Mouse (Mus musculus) kidney, postnatal 0 days (tissue): ENCODE measurements around the gene Gm45902. TPM values are rescaled to one million over a fixed set of nuclear protein-coding genes. Genes with fewer than 3 reads are reported as not detected.

Experiments used
- ATAC-seq: fragments of 200-750 bp; cut with Nextera tagmentation; replicated peaks from 2 replicates; pipeline ENCODE4 v1.8.0; 2017; ENCODE audit warnings: low read depth, moderate number of reproducible peaks, moderate TSS enrichment, moderate library complexity; ENCODE audit not compliant: low FRiP score
- DNase-seq: peaks from one replicate; pipeline ENCODE4 v3.0.0-alpha.2; 2016; ENCODE audit warnings: low spot score
- H3K27ac ChIP-seq: fragments of 300-500 bp; sonication (generic); 2 replicates; pipeline ENCODE4 v1.5.1; 2014; ENCODE audit warnings: mild to moderate bottlenecking
- H3K27me3 ChIP-seq: fragments of 300-500 bp; sonication (generic); 2 replicates; pipeline ENCODE4 v1.6.1; 2014; ENCODE audit warnings: low read length, mixed read lengths; ENCODE audit not compliant: insufficient read depth
- H3K36me3 ChIP-seq: fragments of 300-500 bp; sonication (generic); 2 replicates; pipeline ENCODE4 v1.6.1; 2014; ENCODE audit warnings: low read length, mixed read lengths; ENCODE audit not compliant: insufficient read depth
- H3K4me1 ChIP-seq: fragments of 300-500 bp; sonication (generic); replicated peaks from 2 replicates; pipeline ENCODE4 v1.6.1; 2014; ENCODE audit warnings: antibody characterized with exemption, low read length, mixed read lengths; ENCODE audit not compliant: insufficient read depth
- H3K4me2 ChIP-seq: fragments of 300-500 bp; sonication (generic); 2 replicates; pipeline ENCODE4 v1.6.1; 2014; ENCODE audit warnings: mild to moderate bottlenecking, low read length, moderate library complexity, mixed read lengths
- H3K4me3 ChIP-seq: fragments of 300-500 bp; sonication (generic); replicated peaks from 2 replicates; pipeline ENCODE4 v1.5.1; 2014; ENCODE audit warnings: low read depth, low read length
- H3K9ac ChIP-seq: fragments of 300-500 bp; sonication (generic); 2 replicates; pipeline ENCODE4 v1.6.1; 2014; ENCODE audit warnings: low read depth, low read length
- H3K9me3 ChIP-seq: fragments of 300-500 bp; sonication (generic); replicated peaks from 2 replicates; pipeline ENCODE4 v1.6.1; 2016; ENCODE audit warnings: low read length, inconsistent platforms, mixed read lengths
- CTCF ChIP-seq: IDR thresholded peaks from 2 replicates; pipeline ENCODE4 v1.5.1; 2016; ENCODE audit warnings: antibody characterized with exemption, low read depth, mild to moderate bottlenecking, moderate library complexity
- WGBS: fragments of 180-500 bp; shearing (Covaris S2); extraction: QIAGEN DNeasy Blood & Tissue Kit; methylation state at CpG from one replicate; pipeline ENCODE4 v1.1.7; 2014; 5-methylcytosine and 5-hydroxymethylcytosine counted together
- polyA plus RNA-seq: library from polyadenylated mRNA; unstranded; fragments of >200 nt; fragmentation: Nextera tagmentation; extraction: Ambion mirVana; gene quantifications from 2 replicates; pipeline ENCODE4 v1.2.1, GENCODE M21; 2015

Gm45902 gene
- polyA plus RNA-seq = 2.6 and 2.8 TPM in 2 replicates

DNA sequence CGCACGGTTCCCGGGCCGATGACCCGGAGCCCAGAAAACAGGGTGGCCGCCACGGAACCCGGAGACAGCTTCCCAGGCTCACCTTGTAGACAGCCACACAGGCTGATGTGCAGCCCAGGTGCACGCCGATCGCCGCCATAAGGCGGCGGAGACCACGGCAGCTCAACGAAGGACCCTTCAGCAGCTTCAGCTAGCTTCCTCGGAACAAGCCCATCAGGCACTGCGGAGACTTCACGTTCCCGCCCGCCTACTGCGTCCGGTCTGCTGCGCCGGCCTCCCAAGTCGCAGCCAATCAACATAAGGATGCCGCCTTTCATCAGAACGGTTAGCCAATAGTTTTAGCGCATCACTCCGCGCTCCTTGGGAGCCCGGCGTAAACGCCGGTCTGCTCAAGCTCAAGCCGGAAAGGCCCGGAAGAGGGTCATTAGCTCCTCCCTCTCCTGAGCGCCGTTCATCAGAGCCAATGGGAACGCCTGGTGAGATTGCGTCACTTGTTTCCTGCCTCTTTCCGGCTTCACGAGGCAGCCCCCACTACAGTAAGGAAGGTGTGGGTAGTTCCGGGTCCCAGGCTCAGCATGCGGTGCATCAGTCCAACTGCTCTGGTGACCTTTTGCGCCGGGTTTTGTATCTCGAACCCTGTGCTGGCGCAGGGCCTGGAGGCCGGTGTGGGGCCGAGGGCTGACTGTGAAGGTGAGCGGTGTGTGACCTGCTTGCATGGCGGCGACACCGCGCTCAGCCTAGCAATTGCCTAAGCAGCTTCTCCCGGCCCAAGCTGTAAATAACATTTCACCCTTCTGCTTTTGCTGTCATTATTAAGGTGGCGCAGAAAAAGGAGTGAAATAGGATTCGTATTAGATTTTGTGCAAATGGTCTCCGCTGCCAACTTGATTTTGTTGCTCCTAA is at the start of gene Gm45902, which contains the start of the genes Hspa14 and Cdnf:
TSS of gene Gm45902 (minus strand) at position 239 of the 903 bp plus-strand sequence.
TSS of gene Hspa14 (minus strand) at position 263 of the 903 bp plus-strand sequence.
TSS of gene Cdnf (plus strand) at position 479 of the 903 bp plus-strand sequence.
- peak; percentile 17; the same call in 1 of the 2 replicates for TF ChIP-seq CTCF
- peak; percentile 100 for ATAC-seq
- Histone ChIP-seq H3K9ac (peak within 1 kb of the TSS; percentile 74), H3K27me3 (no peaks in the 10 kb centered on the region), H3K27ac (peak within 1 kb of the TSS; percentile 76), H3K4me3 (peak within 1 kb of the TSS; percentile 64), H3K9me3 (no peaks in the 10 kb centered on the region), H3K36me3 (peaks cover 22% of the 10 kb centered on the region), H3K4me1 (peaks cover 8% of the 10 kb centered on the region), H3K4me2 (peak within 1 kb of the TSS; percentile 78)
- DNase-seq = peak; percentile 99
- under 1% methylated on average over 60 of the region's 60 CpGs for WGBS

DNA sequence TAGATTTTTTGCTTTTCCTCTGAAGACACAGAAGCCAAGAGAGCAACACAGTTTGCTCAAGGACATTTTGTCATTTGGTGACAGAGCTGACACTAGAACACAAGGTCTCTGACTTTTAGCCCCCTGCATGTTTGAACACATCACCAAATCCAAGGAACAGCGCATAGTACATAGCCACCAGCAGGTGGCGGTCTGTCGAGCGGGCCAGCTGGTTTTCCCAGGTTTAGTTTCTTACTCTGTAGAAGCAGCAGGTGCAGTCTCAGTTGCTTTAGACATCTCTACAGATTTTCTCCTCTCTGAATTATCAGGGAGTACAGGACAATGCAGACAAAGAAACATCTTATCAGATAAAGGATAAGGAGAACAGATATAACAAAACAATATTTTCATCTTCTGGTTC is 34.0 kb upstream of the Gm45902 start:
- ATAC-seq (no peak), DNase-seq (peak; percentile 89)
- no peaks in the 10 kb centered on the region for H3K27me3 ChIP-seq
- no peaks in the 10 kb centered on the region for H3K4me1 ChIP-seq
- H3K4me2 ChIP-seq = no peak overlapping the region
- peak; percentile 87 for TF ChIP-seq CTCF
- no peaks in the 10 kb centered on the region for H3K36me3 ChIP-seq
- H3K4me3 ChIP-seq = no peak overlapping the region
- H3K9me3 ChIP-seq = no peaks in the 10 kb centered on the region
- 3% methylated on average over 4 of the region's 4 CpGs for WGBS
- no peak overlapping the region for H3K27ac ChIP-seq
- no peak overlapping the region for H3K9ac ChIP-seq

DNA sequence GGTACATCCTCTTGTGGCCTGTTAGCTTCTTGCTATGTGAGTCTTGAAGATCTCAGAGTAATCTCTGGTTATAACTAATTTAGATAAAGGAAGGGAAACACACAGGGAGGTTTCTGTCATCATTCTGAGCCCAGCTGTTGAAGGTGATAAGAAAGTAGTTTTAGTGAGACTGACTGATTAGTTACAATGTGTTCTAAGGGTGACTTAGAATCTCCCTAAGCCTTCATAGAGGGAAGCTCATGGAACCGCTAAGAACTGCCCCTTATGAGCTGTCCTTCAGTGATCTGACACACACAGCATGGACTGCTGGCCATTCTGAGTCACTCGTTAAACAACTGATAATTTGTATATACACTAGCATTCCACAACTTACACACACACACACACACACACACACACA is 33.5 kb upstream of the Gm45902 start:
- WGBS = 75% methylated on average over 2 of the region's 2 CpGs
- H3K4me1 ChIP-seq = no peaks in the 10 kb centered on the region

DNA sequence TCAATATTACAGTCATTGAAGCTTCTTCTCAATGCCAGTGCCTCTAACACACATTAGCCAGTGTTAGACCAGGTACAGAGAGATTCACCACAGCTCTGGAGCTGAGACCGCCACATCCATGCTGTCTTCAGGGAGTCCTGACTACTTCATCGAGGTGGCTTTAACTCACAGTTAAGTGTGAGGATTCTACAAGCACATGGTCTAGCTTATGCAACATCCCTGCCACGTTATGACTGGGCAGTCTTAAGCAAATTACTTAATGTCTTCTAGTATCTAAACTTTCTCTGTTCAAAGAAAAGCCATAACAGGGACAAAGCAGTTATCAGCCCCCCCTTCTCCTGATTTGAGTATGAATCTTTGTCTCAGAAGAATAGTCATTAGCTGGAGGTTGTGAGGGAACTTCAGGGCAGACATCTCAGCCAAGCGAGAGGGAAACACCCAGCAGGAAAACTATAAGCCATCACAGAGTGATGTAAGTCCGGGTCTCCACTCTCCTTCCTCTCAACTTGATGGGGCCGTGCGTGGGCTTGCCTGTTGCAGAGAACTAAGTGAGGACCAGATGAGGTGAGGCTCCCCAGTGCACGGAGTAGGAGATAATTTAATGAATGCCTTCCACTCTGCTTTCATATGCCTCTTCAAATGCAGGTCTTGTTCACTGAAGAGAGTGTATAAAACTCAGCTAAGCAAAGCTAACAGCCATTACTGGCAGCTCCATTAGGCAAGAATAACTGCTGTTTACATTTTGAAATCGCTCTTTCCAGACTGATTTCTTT is 28.9 kb upstream of the Gm45902 start:
- 59% methylated on average over 9 of the region's 9 CpGs for WGBS
- Histone ChIP-seq H3K27me3 (no peaks in the 10 kb centered on the region), H3K9ac (no peak overlapping the region), H3K4me3 (no peak overlapping the region), H3K27ac (no peak overlapping the region), H3K4me1 (no peaks in the 10 kb centered on the region), H3K4me2 (no peak overlapping the region), H3K9me3 (no peaks in the 10 kb centered on the region), H3K36me3 (no peaks in the 10 kb centered on the region)
- DNase-seq (no peak), ATAC-seq (no peak)
- TF ChIP-seq CTCF = no peak

More for the DNA sequence above, 33.5 kb upstream of the Gm45902 start:
- no peaks in the 10 kb centered on the region for H3K27me3 ChIP-seq
- no peak overlapping the region for H3K27ac ChIP-seq
- TF ChIP-seq CTCF = no peak
- ATAC-seq (no peak), DNase-seq (no peak)
- H3K9ac ChIP-seq = no peak overlapping the region
- no peak overlapping the region for H3K4me3 ChIP-seq
- H3K36me3 ChIP-seq = no peaks in the 10 kb centered on the region
- H3K9me3 ChIP-seq = no peaks in the 10 kb centered on the region
- H3K4me2 ChIP-seq = no peak overlapping the region

DNA sequence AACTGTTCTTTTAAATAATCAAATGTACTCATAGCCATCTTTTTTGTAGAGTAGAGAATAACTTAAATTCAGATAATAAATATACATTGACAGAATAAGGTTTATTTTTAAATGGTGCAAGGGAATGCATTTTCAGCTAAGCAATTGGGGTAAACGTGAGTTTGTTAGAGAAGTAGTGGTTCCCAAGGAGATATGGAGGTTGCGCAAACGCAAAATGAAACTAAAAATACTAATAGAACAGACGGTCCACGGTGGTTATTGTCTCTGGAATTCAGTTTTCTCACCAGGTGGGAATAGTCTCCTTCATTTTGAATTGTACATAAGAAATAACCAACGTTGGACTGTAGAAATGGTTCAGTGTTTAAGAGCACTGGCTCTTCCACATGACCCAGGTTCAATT is 13.7 kb upstream of the Gm45902 start:
- Histone ChIP-seq H3K4me3 (no peak overlapping the region), H3K27ac (no peak overlapping the region), H3K4me1 (no peaks in the 10 kb centered on the region), H3K9ac (no peak overlapping the region), H3K4me2 (no peak overlapping the region), H3K9me3 (no peaks in the 10 kb centered on the region), H3K36me3 (no peaks in the 10 kb centered on the region), H3K27me3 (no peaks in the 10 kb centered on the region)
- DNase-seq (no peak), ATAC-seq (no peak)
- 81% methylated on average over 6 of the region's 6 CpGs for WGBS
- TF ChIP-seq CTCF = no peak

DNA sequence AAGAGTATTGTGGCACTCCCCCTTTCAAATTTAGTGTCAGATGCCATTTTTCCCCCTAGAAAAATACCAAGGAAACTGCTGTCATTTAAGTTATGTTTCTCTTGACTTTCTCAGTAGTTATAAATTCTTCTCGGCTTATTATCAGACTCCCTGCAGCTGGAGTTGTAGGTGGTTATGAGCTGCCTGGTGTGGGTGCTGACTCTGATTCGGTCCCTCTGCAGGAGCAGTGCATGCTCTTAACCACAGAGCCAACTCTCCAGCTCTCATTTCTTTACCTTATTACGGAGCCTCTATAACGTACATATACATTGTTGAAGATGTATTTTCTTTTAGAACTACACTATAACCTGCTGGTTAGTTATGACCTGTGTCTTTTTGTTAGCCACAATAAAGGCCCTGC is 10.0 kb upstream of the Gm45902 start:
- H3K9me3 ChIP-seq = no peaks in the 10 kb centered on the region
- no peaks in the 10 kb centered on the region for H3K27me3 ChIP-seq
- 82% methylated on average over 4 of the region's 4 CpGs for WGBS
- no peaks in the 10 kb centered on the region for H3K36me3 ChIP-seq
- ATAC-seq = no peak
- H3K9ac ChIP-seq = no peak overlapping the region
- no peak overlapping the region for H3K4me2 ChIP-seq
- H3K27ac ChIP-seq = no peak overlapping the region
- TF ChIP-seq CTCF = no peak
- DNase-seq = no peak
- no peaks in the 10 kb centered on the region for H3K4me1 ChIP-seq
- no peak overlapping the region for H3K4me3 ChIP-seq
